Mouse (Mus musculus) kidney, embryonic 15.5 days (tissue): ENCODE measurements around the gene Dsel. TPM values are rescaled to one million over a fixed set of nuclear protein-coding genes. Genes with fewer than 3 reads are reported as not detected.

Experiments
- ATAC-seq: fragments of 200-750 bp; cut with Nextera tagmentation; replicated peaks from 2 replicates; pipeline ENCODE4 v1.8.0; 2017; ENCODE audit warnings: moderate TSS enrichment; ENCODE audit not compliant: low FRiP score
- H3K27ac ChIP-seq: fragments of 300-500 bp; sonication (generic); 2 replicates; pipeline ENCODE4 v1.5.1; 2015; ENCODE audit warnings: mild to moderate bottlenecking, inconsistent platforms
- H3K27me3 ChIP-seq: fragments of 300-500 bp; sonication (generic); 2 replicates; pipeline ENCODE4 v1.6.1; 2015; ENCODE audit warnings: inconsistent platforms
- H3K36me3 ChIP-seq: fragments of 300-500 bp; sonication (generic); 2 replicates; pipeline ENCODE4 v1.6.1; 2015; ENCODE audit warnings: inconsistent platforms
- H3K4me1 ChIP-seq: fragments of 300-500 bp; sonication (generic); 2 replicates; pipeline ENCODE4 v1.6.1; 2015; ENCODE audit warnings: inconsistent platforms
- H3K4me2 ChIP-seq: fragments of 300-500 bp; sonication (generic); 2 replicates; pipeline ENCODE4 v1.6.1; 2015; ENCODE audit warnings: moderate library complexity, mild to moderate bottlenecking, inconsistent platforms
- H3K4me3 ChIP-seq: fragments of 300-500 bp; sonication (generic); replicated peaks from 2 replicates; pipeline ENCODE4 v1.5.1; 2015; ENCODE audit warnings: mild to moderate bottlenecking, inconsistent platforms
- H3K9ac ChIP-seq: fragments of 300-500 bp; sonication (generic); 2 replicates; pipeline ENCODE4 v1.6.1; 2015; ENCODE audit warnings: mild to moderate bottlenecking, inconsistent platforms
- H3K9me3 ChIP-seq: fragments of 300-500 bp; sonication (generic); replicated peaks from 2 replicates; pipeline ENCODE4 v1.6.1; 2016; ENCODE audit warnings: inconsistent platforms
- WGBS: fragments of 180-500 bp; shearing (Covaris S2); methylation state at CpG from one replicate; pipeline ENCODE4 v1.1.7; 2015; ENCODE audit warnings: mixed read lengths; 5-methylcytosine and 5-hydroxymethylcytosine counted together
- polyA plus RNA-seq: library from polyadenylated mRNA; unstranded; fragments of >200 nt; fragmentation: Nextera tagmentation; extraction: Ambion mirVana; gene quantifications from 2 replicates; pipeline ENCODE4 v1.2.1, GENCODE M21; 2015

The Dsel gene
- 10.0 and 10.3 TPM in 2 replicates for polyA plus RNA-seq

- Histone ChIP-seq H3K27me3 (no peaks in the 10 kb centered on the region), H3K36me3 (0 out of 2 replicates have a peak, but pooled peaks cover 3% of the 10 kb centered on the region), H3K4me3 (peak within 1 kb of the TSS; percentile 82), H3K4me2 (peak within 1 kb of the TSS; percentile 88), H3K9ac (peak within 1 kb of the TSS; percentile 86), H3K4me1 (peaks cover 6% of the 10 kb centered on the region; the same call in 1 of the 2 replicates), H3K27ac (peak within 1 kb of the TSS; percentile 95), H3K9me3 (no peaks in the 10 kb centered on the region)
- peak; percentile 99 for ATAC-seq
- WGBS: under 1% methylated on average over 32 of the region's 33 CpGs
Measured at GRCm38 (mm10) chr1:111864779-111865165, at the start of gene Dsel. TSS of gene Dsel (minus strand) at chr1:111864918.

GRCm38 (mm10) chr1:111911424-111911823, 46.7 kb upstream of the Dsel start:
- no peaks in the 10 kb centered on the region for H3K27me3 ChIP-seq
- H3K9ac ChIP-seq: no peak overlapping the region
- H3K36me3 ChIP-seq: no peaks in the 10 kb centered on the region
- no peak for ATAC-seq
- 90% methylated on average over 1 of the region's 1 CpGs for WGBS
- no peaks in the 10 kb centered on the region for H3K4me1 ChIP-seq
- H3K4me3 ChIP-seq: no peak overlapping the region
- H3K4me2 ChIP-seq: no peak overlapping the region
- no peaks in the 10 kb centered on the region for H3K9me3 ChIP-seq
- no peak overlapping the region for H3K27ac ChIP-seq

GRCm38 (mm10) chr1:111883336-111883735, 18.6 kb upstream of the Dsel start:
- H3K9me3 ChIP-seq: no peaks in the 10 kb centered on the region
- H3K36me3 ChIP-seq: no peaks in the 10 kb centered on the region
- H3K4me3 ChIP-seq: no peak overlapping the region
- no peaks in the 10 kb centered on the region for H3K27me3 ChIP-seq
- no peaks in the 10 kb centered on the region for H3K4me1 ChIP-seq
- no peak overlapping the region for H3K4me2 ChIP-seq
- H3K9ac ChIP-seq: no peak overlapping the region
- WGBS: 73% methylated on average over 3 of the region's 3 CpGs
- no peak for ATAC-seq
- H3K27ac ChIP-seq: no peak overlapping the region

GRCm38 (mm10) chr1:111875784-111876183, 11.1 kb upstream of the Dsel start:
- H3K4me1 ChIP-seq: no peaks in the 10 kb centered on the region
- no peaks in the 10 kb centered on the region for H3K9me3 ChIP-seq
- H3K27me3 ChIP-seq: no peaks in the 10 kb centered on the region
- H3K9ac ChIP-seq: no peak overlapping the region
- no peak overlapping the region for H3K4me3 ChIP-seq
- ATAC-seq: no peak
- no peak overlapping the region for H3K27ac ChIP-seq
- no peaks in the 10 kb centered on the region for H3K36me3 ChIP-seq
- H3K4me2 ChIP-seq: no peak overlapping the region

GRCm38 (mm10) chr1:111873196-111873595, 8.5 kb upstream of the Dsel start:
- no peaks in the 10 kb centered on the region for H3K4me1 ChIP-seq
- no peak overlapping the region for H3K27ac ChIP-seq
- no peak for ATAC-seq
- H3K27me3 ChIP-seq: no peaks in the 10 kb centered on the region
- H3K4me3 ChIP-seq: no peak overlapping the region
- no peak overlapping the region for H3K4me2 ChIP-seq
- H3K36me3 ChIP-seq: no peaks in the 10 kb centered on the region
- H3K9ac ChIP-seq: no peak overlapping the region
- no peaks in the 10 kb centered on the region for H3K9me3 ChIP-seq

- H3K27me3 ChIP-seq: no peaks in the 10 kb centered on the region
- no peaks in the 10 kb centered on the region for H3K9me3 ChIP-seq
- H3K9ac ChIP-seq: no peak overlapping the region
- H3K27ac ChIP-seq: no peak overlapping the region
- peak overlapping the region; percentile 88 for H3K4me2 ChIP-seq
- peaks cover 6% of the 10 kb centered on the region; the same call in 1 of the 2 replicates for H3K4me1 ChIP-seq
- 0 out of 2 replicates have a peak, but pooled peaks cover 3% of the 10 kb centered on the region for H3K36me3 ChIP-seq
- no peak for ATAC-seq
- 41% methylated on average over 2 of the region's 2 CpGs for WGBS
- no peak overlapping the region; the same call in 1 of the 2 replicates for H3K4me3 ChIP-seq
Measured at GRCm38 (mm10) chr1:111865467-111865866, 749 bp upstream of the Dsel start.

GRCm38 (mm10) chr1:111864063-111864778, 497 bp downstream of the Dsel start:
- no peaks in the 10 kb centered on the region for H3K9me3 ChIP-seq
- peaks cover 6% of the 10 kb centered on the region; the same call in 1 of the 2 replicates for H3K4me1 ChIP-seq
- peak overlapping the region; percentile 86 for H3K9ac ChIP-seq
- 0 out of 2 replicates have a peak, but pooled peaks cover 3% of the 10 kb centered on the region for H3K36me3 ChIP-seq
- H3K4me3 ChIP-seq: peak overlapping the region; percentile 82
- peak overlapping the region; percentile 95 for H3K27ac ChIP-seq
- WGBS: under 1% methylated on average over 41 of the region's 41 CpGs
- peak; percentile 85 for ATAC-seq
- H3K27me3 ChIP-seq: no peaks in the 10 kb centered on the region
- H3K4me2 ChIP-seq: peak overlapping the region; percentile 88

GRCm38 (mm10) chr1:111857852-111858251, 6.9 kb downstream of the Dsel start:
- no peak overlapping the region for H3K9ac ChIP-seq
- ATAC-seq: no peak
- H3K4me3 ChIP-seq: no peak overlapping the region
- 80% methylated on average over 1 of the region's 1 CpGs for WGBS
- H3K27ac ChIP-seq: no peak overlapping the region
- no peaks in the 10 kb centered on the region for H3K9me3 ChIP-seq
- no peaks in the 10 kb centered on the region for H3K27me3 ChIP-seq
- no peak overlapping the region for H3K4me2 ChIP-seq
- H3K4me1 ChIP-seq: no peaks in the 10 kb centered on the region
- 0 out of 2 replicates have a peak, but pooled peaks cover 3% of the 10 kb centered on the region for H3K36me3 ChIP-seq

GRCm38 (mm10) chr1:111852439-111852838, 12.3 kb downstream of the Dsel start:
- no peaks in the 10 kb centered on the region for H3K9me3 ChIP-seq
- no peaks in the 10 kb centered on the region for H3K4me1 ChIP-seq
- H3K36me3 ChIP-seq: no peaks in the 10 kb centered on the region
- no peak for ATAC-seq
- H3K4me3 ChIP-seq: no peak overlapping the region
- no peaks in the 10 kb centered on the region for H3K27me3 ChIP-seq
- no peak overlapping the region for H3K27ac ChIP-seq
- 89% methylated on average over 8 of the region's 8 CpGs for WGBS
- no peak overlapping the region for H3K4me2 ChIP-seq
- H3K9ac ChIP-seq: no peak overlapping the region

- no peak for ATAC-seq
- Histone ChIP-seq H3K4me1 (no peaks in the 10 kb centered on the region), H3K4me2 (no peak overlapping the region), H3K27ac (no peak overlapping the region), H3K4me3 (no peak overlapping the region), H3K9me3 (no peaks in the 10 kb centered on the region), H3K36me3 (no peaks in the 10 kb centered on the region), H3K9ac (no peak overlapping the region), H3K27me3 (no peaks in the 10 kb centered on the region)
- WGBS: 71% methylated on average over 2 of the region's 2 CpGs
Measured at GRCm38 (mm10) chr1:111833583-111834225, 31.0 kb downstream of the Dsel start.
